Mouse (Mus musculus) adrenal gland, postnatal 0 days (tissue): ENCODE measurements around the gene Gm17604. TPM values are rescaled to one million over a fixed set of nuclear protein-coding genes. Genes with fewer than 3 reads are reported as not detected.

ENCODE experiments used
- polyA plus RNA-seq: library from polyadenylated mRNA; unstranded; fragments of >200 nt; fragmentation: Nextera tagmentation; extraction: Ambion mirVana; gene quantifications from 2 replicates; pipeline ENCODE4 v1.2.1, GENCODE M21; 2015

Gene Gm17604
- polyA plus RNA-seq, result not detected in 2 replicates

DNA sequence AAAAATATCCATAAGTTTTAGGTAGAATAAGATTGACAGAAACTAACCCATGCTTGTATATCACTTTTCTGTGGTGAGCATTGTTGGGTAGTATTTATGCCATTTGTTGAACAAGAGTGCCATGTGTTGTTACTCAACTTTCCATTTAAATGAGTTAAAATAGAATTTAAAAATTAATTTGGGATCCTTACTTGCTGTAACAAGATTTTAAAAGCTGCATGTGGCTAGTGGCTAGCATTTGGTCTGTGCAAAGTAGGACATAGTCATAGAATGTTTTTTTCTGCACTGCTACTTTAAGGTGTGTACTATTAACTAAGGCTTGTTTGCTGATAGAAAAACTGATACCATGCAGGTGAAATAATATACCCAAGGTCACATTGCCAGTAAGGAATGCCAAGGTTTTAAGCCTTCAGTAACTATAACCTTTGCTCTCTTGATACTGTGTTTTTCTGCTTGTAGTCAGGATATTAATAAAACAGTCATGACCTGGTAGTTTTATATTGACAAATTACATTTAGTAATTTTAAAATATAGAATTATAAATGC is at the start of gene Gm17604:
Gene Gm17604, minus strand, starts transcription at position 51 of the 546 bp plus-strand sequence.

DNA sequence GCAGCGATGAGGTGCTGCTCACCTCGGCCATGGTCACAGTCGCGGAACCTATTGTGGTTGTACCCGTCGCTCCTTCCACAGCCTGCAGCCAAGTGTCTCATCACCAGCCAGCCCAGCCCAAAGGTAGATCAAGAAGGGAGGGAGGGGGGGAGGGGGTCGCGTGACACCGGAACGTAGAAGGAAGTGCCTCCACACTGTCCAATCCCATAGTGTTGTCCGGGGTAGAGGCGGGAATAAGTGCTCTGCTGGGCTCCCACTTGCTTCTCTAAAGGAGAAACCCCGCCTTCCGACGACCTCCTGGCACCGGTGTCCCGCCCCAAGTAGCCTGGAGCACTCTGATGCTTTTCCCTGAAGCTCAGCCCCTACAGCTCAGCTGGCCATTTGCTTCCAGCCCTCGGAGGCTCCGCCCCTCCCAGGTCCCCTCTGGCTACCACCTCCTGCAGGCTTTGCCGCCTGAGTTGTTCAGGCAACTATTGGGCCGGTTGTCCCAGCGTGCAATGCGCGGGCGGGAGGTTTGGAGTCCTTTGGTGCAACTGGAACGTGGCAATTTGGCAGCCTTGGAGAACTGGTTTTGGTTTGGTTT is 24.3 kb downstream of the Gm17604 start, which contains the start of the genes Mospd2 and Fancb:
Gene Mospd2, minus strand, starts transcription at position 183 of the 583 bp plus-strand sequence.
Gene Fancb, plus strand, starts transcription at position 400 of the 583 bp plus-strand sequence.

Other genes starting within 250 kb of the Gm17604 start
- 14.6 and 18.6 TPM in 2 replicates for gene Mospd2, start 24.5 kb downstream of the Gm17604 start, polyA plus RNA-seq
- 2.0 and 2.2 TPM in 2 replicates for gene Fancb, start 24.2 kb downstream of the Gm17604 start, polyA plus RNA-seq